Mouse (Mus musculus): Measurements from ENCODE around the gene Speg. TPM values are rescaled to one million over a fixed set of nuclear protein-coding genes. Genes with fewer than 3 reads are reported as not detected.

Gene Speg
- total RNA-seq, 1 experiment, result 31.2 TPM

GRCm38 (mm10) chr1:75342874-75343416, 32.2 kb upstream of the Speg start:
- TF ChIP-seq ZC3H11A (IDR thresholded peaks at IDR 0.05; ENCODE audit: borderline replicate concordance, low read depth, low read length) (peak; percentile 84; the same call in 1 of the 2 replicates), HCFC1 (IDR thresholded peaks at IDR 0.05; ENCODE audit: borderline replicate concordance, insufficient read depth, low read length) (no peak), MAFK (IDR thresholded peaks at IDR 0.05; ENCODE audit: insufficient read depth, low read depth, low read length) (no peak), CHD2 (IDR thresholded peaks at IDR 0.05; ENCODE audit: low read depth, low read length) (no peak)
- Histone ChIP-seq H3K27ac (ENCODE audit: insufficient read depth, low read depth, low read length, poor library complexity, severe bottlenecking) (no peak overlapping the region), H3K36me3 (ENCODE audit: control insufficient read depth, insufficient read depth, low read length, poor library complexity, severe bottlenecking) (no peaks in the 10 kb centered on the region), H3K4me3 (ENCODE audit: insufficient read depth in 1 of 2, low read depth in 1 of 2, low read length in 2 of 2, poor library complexity in 1 of 2, severe bottlenecking in 1 of 2) (no peak overlapping the region), H3K4me1 (ENCODE audit: control insufficient read depth in 2 of 2, insufficient read depth in 2 of 2, low read length in 2 of 2, poor library complexity in 1 of 2) (peaks cover 3 to 23% of the 10 kb centered on the region in 2 experiments; a peak in 3 of 4 replicates), H3K9ac (ENCODE audit: insufficient read depth, low read depth, low read length, poor library complexity, severe bottlenecking) (no peak overlapping the region), H3K9me3 (ENCODE audit: control insufficient read depth, insufficient read depth, low read depth, low read length) (no peaks in the 10 kb centered on the region)
- in situ Hi-C loops (cut with MboI; ENCODE audit: low sequenced_read_pairs in 2 of 2, unreplicated experiment in 2 of 2), result loop anchor here (10.0 kb wide), 1 partner anchor 122 kb away; no protein-coding TSS in a partner anchor
- DNase-seq (ENCODE audit: low read depth, low spot score), result no peak

DNA sequence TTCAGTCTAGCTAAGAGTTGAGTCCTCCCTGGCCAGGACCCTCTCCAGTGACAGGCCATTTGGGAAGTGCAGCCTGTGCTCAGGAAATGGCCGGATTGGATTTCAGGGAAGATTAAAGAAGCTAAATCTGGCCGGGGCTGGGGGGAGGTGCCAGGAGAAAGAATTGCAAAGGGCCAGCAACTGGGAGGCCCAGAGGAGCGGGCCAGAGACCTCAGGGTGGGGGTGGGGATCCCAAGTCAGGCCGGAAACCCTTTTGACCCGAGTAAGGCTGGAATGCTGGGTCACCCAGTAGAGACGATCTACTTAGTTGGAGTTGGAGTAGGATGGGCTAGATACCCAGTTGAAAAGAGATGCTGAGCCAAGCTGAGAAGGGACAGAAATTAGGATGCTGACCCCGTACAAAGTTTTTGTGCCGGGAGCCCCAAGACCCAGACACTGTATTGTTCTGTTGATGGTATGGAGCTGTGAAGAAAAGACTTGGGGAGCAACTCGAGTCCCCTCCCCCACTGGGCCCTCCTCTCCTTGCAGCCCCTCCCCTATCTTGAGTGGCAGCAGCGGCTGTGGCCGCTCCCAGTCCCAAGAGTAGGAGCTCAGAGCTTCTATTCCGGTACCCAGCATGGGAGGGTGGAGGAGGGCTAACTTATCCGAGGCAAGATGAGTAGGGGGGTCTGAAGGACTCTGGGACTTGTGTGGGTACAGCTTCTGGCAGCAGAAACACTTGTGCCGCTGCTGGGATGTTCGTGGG, 30.6 kb upstream of the Speg start:
- Histone ChIP-seq H3K27ac (ENCODE audit: insufficient read depth, low read depth, low read length, poor library complexity, severe bottlenecking) (peak overlapping the region; percentile 25), H3K9me3 (ENCODE audit: control insufficient read depth, insufficient read depth, low read depth, low read length) (no peaks in the 10 kb centered on the region), H3K4me1 (ENCODE audit: control insufficient read depth in 2 of 2, insufficient read depth in 2 of 2, low read length in 2 of 2, poor library complexity in 1 of 2) (peaks cover 3 to 29% of the 10 kb centered on the region in 2 experiments; a peak in 3 of 4 replicates), H3K4me3 (ENCODE audit: insufficient read depth in 1 of 2, low read depth in 1 of 2, low read length in 2 of 2, poor library complexity in 1 of 2, severe bottlenecking in 1 of 2) (peak overlapping the region; percentile 59 to 65; a peak in 3 of 4 replicates), H3K36me3 (ENCODE audit: control insufficient read depth, insufficient read depth, low read length, poor library complexity, severe bottlenecking) (no peaks in the 10 kb centered on the region), H3K9ac (ENCODE audit: insufficient read depth, low read depth, low read length, poor library complexity, severe bottlenecking) (peak overlapping the region; percentile 44; the same call in 1 of the 2 replicates)
- TF ChIP-seq ZNF384 (IDR thresholded peaks at IDR 0.05; ENCODE audit: low read depth, low read length) (no peak), ZC3H11A (IDR thresholded peaks at IDR 0.05; ENCODE audit: borderline replicate concordance, low read depth, low read length) (no peak), CHD2 (IDR thresholded peaks at IDR 0.05; ENCODE audit: low read depth, low read length) (no peak), HCFC1 (IDR thresholded peaks at IDR 0.05; ENCODE audit: borderline replicate concordance, insufficient read depth, low read length) (no peak), MAFK (IDR thresholded peaks at IDR 0.05; ENCODE audit: insufficient read depth, low read depth, low read length) (no peak)
- no peak for DNase-seq (ENCODE audit: low read depth, low spot score)
- in situ Hi-C loops (cut with MboI; ENCODE audit: low sequenced_read_pairs in 2 of 2, unreplicated experiment in 2 of 2), result loop anchor here (10.0 kb wide), 1 partner anchor 120 kb away; no protein-coding TSS in a partner anchor

GRCm38 (mm10) chr1:75345036-75345935, 29.8 kb upstream of the Speg start:
- no peak for DNase-seq (ENCODE audit: low read depth, low spot score)
- no peaks in the 10 kb centered on the region for H3K9me3 ChIP-seq (ENCODE audit: control insufficient read depth, insufficient read depth, low read depth, low read length)
- TF ChIP-seq HCFC1 (IDR thresholded peaks at IDR 0.05; ENCODE audit: borderline replicate concordance, insufficient read depth, low read length) (no peak), ZNF384 (IDR thresholded peaks at IDR 0.05; ENCODE audit: low read depth, low read length) (no peak), ZC3H11A (IDR thresholded peaks at IDR 0.05; ENCODE audit: borderline replicate concordance, low read depth, low read length) (no peak), CHD2 (IDR thresholded peaks at IDR 0.05; ENCODE audit: low read depth, low read length) (no peak), MAFK (IDR thresholded peaks at IDR 0.05; ENCODE audit: insufficient read depth, low read depth, low read length) (no peak)
- peak overlapping the region; percentile 61 for H3K27ac ChIP-seq (ENCODE audit: insufficient read depth, low read depth, low read length, poor library complexity, severe bottlenecking)
- peak overlapping the region; percentile 59 to 65 for H3K4me3 ChIP-seq (ENCODE audit: insufficient read depth in 1 of 2, low read depth in 1 of 2, low read length in 2 of 2, poor library complexity in 1 of 2, severe bottlenecking in 1 of 2)
- H3K36me3 ChIP-seq (ENCODE audit: control insufficient read depth, insufficient read depth, low read length, poor library complexity, severe bottlenecking), result no peaks in the 10 kb centered on the region
- H3K9ac ChIP-seq (ENCODE audit: insufficient read depth, low read depth, low read length, poor library complexity, severe bottlenecking), result peak overlapping the region; percentile 57
- peaks cover 3 to 33% of the 10 kb centered on the region in 2 experiments; a peak in 3 of 4 replicates for H3K4me1 ChIP-seq (ENCODE audit: control insufficient read depth in 2 of 2, insufficient read depth in 2 of 2, low read length in 2 of 2, poor library complexity in 1 of 2)
- in situ Hi-C loops (cut with MboI; ENCODE audit: low sequenced_read_pairs in 2 of 2, unreplicated experiment in 2 of 2), result loop anchor here (10.0 kb wide), 1 partner anchor 120 kb away; no protein-coding TSS in a partner anchor

- Histone ChIP-seq H3K4me3 (ENCODE audit: insufficient read depth in 1 of 2, low read depth in 1 of 2, low read length in 2 of 2, poor library complexity in 1 of 2, severe bottlenecking in 1 of 2) (no peak overlapping the region), H3K36me3 (ENCODE audit: control insufficient read depth, insufficient read depth, low read length, poor library complexity, severe bottlenecking) (no peaks in the 10 kb centered on the region), H3K4me1 (ENCODE audit: control insufficient read depth in 2 of 2, insufficient read depth in 2 of 2, low read length in 2 of 2, poor library complexity in 1 of 2) (peaks cover 3 to 30% of the 10 kb centered on the region in 2 experiments; a peak in 3 of 4 replicates), H3K9ac (ENCODE audit: insufficient read depth, low read depth, low read length, poor library complexity, severe bottlenecking) (no peak overlapping the region), H3K27ac (ENCODE audit: insufficient read depth, low read depth, low read length, poor library complexity, severe bottlenecking) (no peak overlapping the region), H3K9me3 (ENCODE audit: control insufficient read depth, insufficient read depth, low read depth, low read length) (no peaks in the 10 kb centered on the region)
- in situ Hi-C loops (cut with MboI; ENCODE audit: low sequenced_read_pairs in 2 of 2, unreplicated experiment in 2 of 2), result loop anchor here (10.0 kb wide), 1 partner anchor 118 kb away; no protein-coding TSS in a partner anchor
- TF ChIP-seq HCFC1 (IDR thresholded peaks at IDR 0.05; ENCODE audit: borderline replicate concordance, insufficient read depth, low read length), result no peak
- TF ChIP-seq MAFK (IDR thresholded peaks at IDR 0.05; ENCODE audit: insufficient read depth, low read depth, low read length), result no peak
- TF ChIP-seq CHD2 (IDR thresholded peaks at IDR 0.05; ENCODE audit: low read depth, low read length), result no peak
- TF ChIP-seq ZC3H11A (IDR thresholded peaks at IDR 0.05; ENCODE audit: borderline replicate concordance, low read depth, low read length), result no peak
- no peak for TF ChIP-seq ZNF384 (IDR thresholded peaks at IDR 0.05; ENCODE audit: low read depth, low read length)
- DNase-seq (ENCODE audit: low read depth, low spot score), result no peak
Measured at GRCm38 (mm10) chr1:75347279-75347678, 27.8 kb upstream of the Speg start.

Data from ES-E14 (cell line).